Mouse (Mus musculus): ENCODE measurements around the gene Fbxl16.

- TF ChIP-seq GATA1 (IDR thresholded peaks at IDR 0.05; ENCODE audit: borderline replicate concordance, low read length) (no peak), FLI1 (IDR thresholded peaks at IDR 0.05; ENCODE audit: low read length) (peak; percentile 78; the same call in 1 of the 2 replicates)
These were observed 35.6 kb downstream of the Fbxl16 start, which contains the start of gene Rhot2 for GRCm38 (mm10) chr17:25844396-25844901.
